Mouse (Mus musculus): ENCODE results near the gene Tmem120b. TPM values are rescaled to one million over a fixed set of nuclear protein-coding genes. Genes with fewer than 3 reads are reported as not detected.

The Tmem120b gene
- polyA plus RNA-seq (2014; fragmentation: Nextera tagmentation; extraction: Ambion mirVana) = 9.6 and 11.4 TPM in 2 replicates

- 0 out of 2 replicates have a peak, but pooled peaks cover 3% of the 10 kb centered on the region for H3K4me1 ChIP-seq (ENCODE audit: control insufficient read depth, insufficient read depth, low read length)
- 0 out of 2 replicates have a peak within 1 kb of the TSS, but pooled peaks have one; percentile 24 for H3K4me2 ChIP-seq
- no peaks in the 10 kb centered on the region for H3K27me3 ChIP-seq (ENCODE audit: control insufficient read depth, insufficient read depth, low read length)
- no peak for ATAC-seq (replicated peaks; ENCODE audit: insufficient number of reproducible peaks, low FRiP score, low TSS enrichment)
- WGBS (ENCODE audit: insufficient replicate concordance) = 86% methylated on average over 12 of the region's 12 CpGs
- H3K9ac ChIP-seq (ENCODE audit: low read depth, low read length) = no peak within 1 kb of the TSS
- H3K36me3 ChIP-seq (ENCODE audit: control insufficient read depth, insufficient read depth, low read length) = no peaks in the 10 kb centered on the region
- H3K9me3 ChIP-seq (replicated peaks; ENCODE audit: control insufficient read depth, low read length) = no peaks in the 10 kb centered on the region
- H3K4me3 ChIP-seq (ENCODE audit: low read depth, low read length) = no peak within 1 kb of the TSS
- peak within 1 kb of the TSS; percentile 29; the same call in 1 of the 2 replicates for H3K27ac ChIP-seq (ENCODE audit: low read depth, low read length)
Measured at GRCm38 (mm10) chr5:123068115-123068514, at the start of gene Tmem120b. Tmem120b (plus strand) TSS chr5:123068415.

DNA sequence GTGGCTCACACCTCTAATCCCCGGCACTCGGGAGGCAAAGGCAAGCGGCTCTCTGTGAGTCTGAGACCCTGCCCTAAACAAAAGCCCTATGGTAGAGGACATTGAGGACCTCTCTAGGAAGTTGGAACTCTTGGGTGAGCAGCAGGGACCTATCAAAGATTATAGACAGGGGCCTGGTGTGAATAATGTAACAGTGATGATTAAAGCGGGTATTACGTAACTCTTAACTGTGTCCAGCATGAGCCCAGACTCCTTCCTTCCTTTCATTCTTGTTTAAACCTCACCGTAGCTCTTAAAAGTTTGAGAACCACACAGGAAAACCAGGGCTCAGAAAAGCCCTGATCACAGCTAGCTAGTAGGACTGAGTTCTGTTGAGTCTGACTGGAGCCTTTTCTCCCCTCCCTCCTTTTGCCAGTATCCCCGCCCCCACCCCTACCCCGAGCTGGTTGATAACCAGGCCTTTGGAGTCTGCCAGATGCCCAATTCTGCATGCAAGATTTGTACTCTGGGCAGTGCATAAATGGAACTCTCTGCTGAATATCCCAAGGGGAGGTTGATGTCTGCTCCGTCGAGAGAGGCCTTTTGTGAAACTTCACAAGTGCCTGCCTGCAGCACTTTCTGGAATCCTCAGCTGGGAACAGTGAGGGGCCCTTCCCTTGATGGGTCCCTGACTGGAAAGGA is 48.7 kb upstream of the Tmem120b start:
- H3K4me3 ChIP-seq (ENCODE audit: low read depth, low read length) = no peak overlapping the region
- peaks cover 24% of the 10 kb centered on the region for H3K4me1 ChIP-seq (ENCODE audit: control insufficient read depth, insufficient read depth, low read length)
- H3K4me2 ChIP-seq = peak overlapping the region; percentile 29
- WGBS (ENCODE audit: insufficient replicate concordance) = 43% methylated on average over 10 of the region's 10 CpGs
- no peaks in the 10 kb centered on the region for H3K27me3 ChIP-seq (ENCODE audit: control insufficient read depth, insufficient read depth, low read length)
- H3K9me3 ChIP-seq (replicated peaks; ENCODE audit: control insufficient read depth, low read length) = no peaks in the 10 kb centered on the region
- 0 out of 2 replicates have a peak overlapping the region, but pooled peaks have one; percentile 56 for H3K9ac ChIP-seq (ENCODE audit: low read depth, low read length)
- no peak for ATAC-seq (replicated peaks; ENCODE audit: insufficient number of reproducible peaks, low FRiP score, low TSS enrichment)
- peak overlapping the region; percentile 76 for H3K27ac ChIP-seq (ENCODE audit: low read depth, low read length)
- H3K36me3 ChIP-seq (ENCODE audit: control insufficient read depth, insufficient read depth, low read length) = no peaks in the 10 kb centered on the region

DNA sequence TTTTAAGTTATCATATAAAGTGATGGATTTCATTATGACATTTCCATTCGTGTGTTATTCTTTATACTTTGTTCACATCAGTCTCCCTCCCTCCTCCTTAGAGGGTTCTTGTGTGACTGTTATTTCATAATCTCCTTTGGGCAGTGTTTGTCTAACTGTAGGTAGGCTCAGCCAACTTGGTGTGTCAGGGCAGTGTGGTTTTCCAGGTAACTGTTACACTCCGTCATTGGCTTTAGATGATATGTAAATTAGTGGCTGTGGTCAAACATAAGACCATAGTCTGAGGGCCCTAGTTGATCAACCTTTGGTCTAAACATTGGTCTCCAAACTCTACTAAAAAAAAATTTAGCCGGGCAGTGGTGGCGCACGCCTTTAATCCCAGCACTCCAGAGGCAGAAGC is 47.8 kb upstream of the Tmem120b start:
- Histone ChIP-seq H3K4me2 (no peak overlapping the region), H3K27ac (ENCODE audit: low read depth, low read length) (0 out of 2 replicates have a peak overlapping the region, but pooled peaks have one; percentile 76), H3K4me3 (ENCODE audit: low read depth, low read length) (no peak overlapping the region), H3K9me3 (replicated peaks; ENCODE audit: control insufficient read depth, low read length) (no peaks in the 10 kb centered on the region), H3K9ac (ENCODE audit: low read depth, low read length) (no peak overlapping the region), H3K36me3 (ENCODE audit: control insufficient read depth, insufficient read depth, low read length) (no peaks in the 10 kb centered on the region), H3K27me3 (ENCODE audit: control insufficient read depth, insufficient read depth, low read length) (no peaks in the 10 kb centered on the region), H3K4me1 (ENCODE audit: control insufficient read depth, insufficient read depth, low read length) (peaks cover 23% of the 10 kb centered on the region)
- ATAC-seq (replicated peaks; ENCODE audit: insufficient number of reproducible peaks, low FRiP score, low TSS enrichment) = no peak
- 91% methylated on average over 5 of the region's 5 CpGs for WGBS (ENCODE audit: insufficient replicate concordance)

- no peak overlapping the region for H3K9ac ChIP-seq (ENCODE audit: low read depth, low read length)
Measured at GRCm38 (mm10) chr5:123021438-123021837, 46.8 kb upstream of the Tmem120b start.

GRCm38 (mm10) chr5:123023049-123023448 is 45.2 kb upstream of the Tmem120b start:
- H3K9ac ChIP-seq (ENCODE audit: low read depth, low read length) = no peak overlapping the region
- no peaks in the 10 kb centered on the region for H3K36me3 ChIP-seq (ENCODE audit: control insufficient read depth, insufficient read depth, low read length)
- 77% methylated on average over 6 of the region's 6 CpGs for WGBS (ENCODE audit: insufficient replicate concordance)
- no peaks in the 10 kb centered on the region for H3K9me3 ChIP-seq (replicated peaks; ENCODE audit: control insufficient read depth, low read length)
- no peak overlapping the region for H3K4me3 ChIP-seq (ENCODE audit: low read depth, low read length)
- no peak overlapping the region for H3K27ac ChIP-seq (ENCODE audit: low read depth, low read length)
- H3K4me1 ChIP-seq (ENCODE audit: control insufficient read depth, insufficient read depth, low read length) = peaks cover 29% of the 10 kb centered on the region
- no peak for ATAC-seq (replicated peaks; ENCODE audit: insufficient number of reproducible peaks, low FRiP score, low TSS enrichment)
- H3K27me3 ChIP-seq (ENCODE audit: control insufficient read depth, insufficient read depth, low read length) = no peaks in the 10 kb centered on the region
- no peak overlapping the region for H3K4me2 ChIP-seq

More at GRCm38 (mm10) chr5:123021438-123021837, 46.8 kb upstream of the Tmem120b start:
- Histone ChIP-seq H3K36me3 (ENCODE audit: control insufficient read depth, insufficient read depth, low read length) (no peaks in the 10 kb centered on the region), H3K4me3 (ENCODE audit: low read depth, low read length) (no peak overlapping the region), H3K9me3 (replicated peaks; ENCODE audit: control insufficient read depth, low read length) (no peaks in the 10 kb centered on the region), H3K4me1 (ENCODE audit: control insufficient read depth, insufficient read depth, low read length) (peaks cover 20% of the 10 kb centered on the region), H3K27ac (ENCODE audit: low read depth, low read length) (no peak overlapping the region), H3K27me3 (ENCODE audit: control insufficient read depth, insufficient read depth, low read length) (no peaks in the 10 kb centered on the region), H3K4me2 (no peak overlapping the region)
- 85% methylated on average over 7 of the region's 7 CpGs for WGBS (ENCODE audit: insufficient replicate concordance)
- ATAC-seq (replicated peaks; ENCODE audit: insufficient number of reproducible peaks, low FRiP score, low TSS enrichment) = no peak

GRCm38 (mm10) chr5:123024312-123024711 is 43.9 kb upstream of the Tmem120b start:
- 85% methylated on average over 6 of the region's 6 CpGs for WGBS (ENCODE audit: insufficient replicate concordance)
- H3K9me3 ChIP-seq (replicated peaks; ENCODE audit: control insufficient read depth, low read length) = no peaks in the 10 kb centered on the region
- no peaks in the 10 kb centered on the region for H3K27me3 ChIP-seq (ENCODE audit: control insufficient read depth, insufficient read depth, low read length)
- H3K27ac ChIP-seq (ENCODE audit: low read depth, low read length) = no peak overlapping the region
- ATAC-seq (replicated peaks; ENCODE audit: insufficient number of reproducible peaks, low FRiP score, low TSS enrichment) = no peak
- H3K4me1 ChIP-seq (ENCODE audit: control insufficient read depth, insufficient read depth, low read length) = peaks cover 24% of the 10 kb centered on the region
- H3K4me2 ChIP-seq = no peak overlapping the region
- peaks cover 4% of the 10 kb centered on the region; the same call in 1 of the 2 replicates for H3K36me3 ChIP-seq (ENCODE audit: control insufficient read depth, insufficient read depth, low read length)
- H3K9ac ChIP-seq (ENCODE audit: low read depth, low read length) = no peak overlapping the region
- no peak overlapping the region for H3K4me3 ChIP-seq (ENCODE audit: low read depth, low read length)

- Histone ChIP-seq H3K27me3 (ENCODE audit: control insufficient read depth, insufficient read depth, low read length) (no peaks in the 10 kb centered on the region), H3K4me1 (ENCODE audit: control insufficient read depth, insufficient read depth, low read length) (peaks cover 17% of the 10 kb centered on the region), H3K9me3 (replicated peaks; ENCODE audit: control insufficient read depth, low read length) (no peaks in the 10 kb centered on the region), H3K9ac (ENCODE audit: low read depth, low read length) (no peak overlapping the region), H3K4me3 (ENCODE audit: low read depth, low read length) (no peak overlapping the region), H3K36me3 (ENCODE audit: control insufficient read depth, insufficient read depth, low read length) (peaks cover 7% of the 10 kb centered on the region; the same call in 1 of the 2 replicates), H3K4me2 (no peak overlapping the region), H3K27ac (ENCODE audit: low read depth, low read length) (no peak overlapping the region)
- ATAC-seq (replicated peaks; ENCODE audit: insufficient number of reproducible peaks, low FRiP score, low TSS enrichment) = no peak
- WGBS (ENCODE audit: insufficient replicate concordance) = 79% methylated on average over 9 of the region's 9 CpGs
Measured at GRCm38 (mm10) chr5:123024965-123025573, 43.1 kb upstream of the Tmem120b start.

GRCm38 (mm10) chr5:123026414-123026813 is 41.8 kb upstream of the Tmem120b start:
- no peak overlapping the region for H3K4me3 ChIP-seq (ENCODE audit: low read depth, low read length)
- no peaks in the 10 kb centered on the region for H3K9me3 ChIP-seq (replicated peaks; ENCODE audit: control insufficient read depth, low read length)
- no peak overlapping the region for H3K9ac ChIP-seq (ENCODE audit: low read depth, low read length)
- H3K4me2 ChIP-seq = no peak overlapping the region
- WGBS (ENCODE audit: insufficient replicate concordance) = 66% methylated on average over 6 of the region's 6 CpGs
- H3K27me3 ChIP-seq (ENCODE audit: control insufficient read depth, insufficient read depth, low read length) = no peaks in the 10 kb centered on the region
- peaks cover 10% of the 10 kb centered on the region for H3K36me3 ChIP-seq (ENCODE audit: control insufficient read depth, insufficient read depth, low read length)
- ATAC-seq (replicated peaks; ENCODE audit: insufficient number of reproducible peaks, low FRiP score, low TSS enrichment) = no peak
- H3K4me1 ChIP-seq (ENCODE audit: control insufficient read depth, insufficient read depth, low read length) = peaks cover 17% of the 10 kb centered on the region
- no peak overlapping the region for H3K27ac ChIP-seq (ENCODE audit: low read depth, low read length)
